Mouse (Mus musculus) heart, embryonic 16.5 days (tissue): Measurements from ENCODE around the gene Tbl3. TPM values are rescaled to one million over a fixed set of nuclear protein-coding genes. Genes with fewer than 3 reads are reported as not detected.

ENCODE experiments used
- ATAC-seq: fragments of 200-750 bp; cut with Nextera tagmentation; replicated peaks from 2 replicates; pipeline ENCODE4 v1.8.0; 2017; ENCODE audit warnings: moderate number of reproducible peaks; ENCODE audit not compliant: insufficient read depth, low FRiP score; ENCODE audit errors: extremely low read depth
- H3K27ac ChIP-seq: fragments of 300-500 bp; sonication (generic); 2 replicates; pipeline ENCODE4 v1.5.1; 2014; ENCODE audit warnings: mild to moderate bottlenecking, low read length, control low read depth, moderate library complexity
- H3K27me3 ChIP-seq: fragments of 300-500 bp; sonication (generic); 2 replicates; pipeline ENCODE4 v1.6.1; 2014; ENCODE audit warnings: low read length, mixed read lengths; ENCODE audit not compliant: control insufficient read depth, insufficient read depth
- H3K36me3 ChIP-seq: fragments of 300-500 bp; sonication (generic); 2 replicates; pipeline ENCODE4 v1.6.1; 2014; ENCODE audit not compliant: control insufficient read depth, insufficient read depth
- H3K4me1 ChIP-seq: fragments of 300-500 bp; sonication (generic); 2 replicates; pipeline ENCODE4 v1.6.1; 2014; ENCODE audit warnings: low read length, mixed read lengths; ENCODE audit not compliant: control insufficient read depth, insufficient read depth
- H3K4me2 ChIP-seq: fragments of 300-500 bp; sonication (generic); 2 replicates; pipeline ENCODE4 v1.6.1; 2014; ENCODE audit warnings: low read depth, mild to moderate bottlenecking, control low read depth, low read length
- H3K4me3 ChIP-seq: fragments of 300-500 bp; sonication (generic); 2 replicates; pipeline ENCODE4 v1.5.1; 2014; ENCODE audit warnings: mild to moderate bottlenecking, control low read depth, low read length
- H3K9ac ChIP-seq: fragments of 300-500 bp; sonication (generic); 2 replicates; pipeline ENCODE4 v1.6.1; 2014; ENCODE audit warnings: low read length, control low read depth
- H3K9me3 ChIP-seq: fragments of 300-500 bp; sonication (generic); replicated peaks from 2 replicates; pipeline ENCODE4 v1.6.1; 2016; ENCODE audit warnings: low read length; ENCODE audit not compliant: control insufficient read depth
- WGBS: fragments of 180-500 bp; shearing (Covaris S2); extraction: QIAGEN DNeasy Blood & Tissue Kit; methylation state at CpG from one replicate; pipeline ENCODE4 v1.1.7; 2014; 5-methylcytosine and 5-hydroxymethylcytosine counted together
- polyA plus RNA-seq: library from polyadenylated mRNA; unstranded; fragments of >200 nt; fragmentation: Nextera tagmentation; extraction: Ambion mirVana; gene quantifications from 2 replicates; pipeline ENCODE4 v1.2.1, GENCODE M21; 2015

Gene Tbl3
- polyA plus RNA-seq, 1 experiment from 2014 or later: 47.5 TPM

DNA sequence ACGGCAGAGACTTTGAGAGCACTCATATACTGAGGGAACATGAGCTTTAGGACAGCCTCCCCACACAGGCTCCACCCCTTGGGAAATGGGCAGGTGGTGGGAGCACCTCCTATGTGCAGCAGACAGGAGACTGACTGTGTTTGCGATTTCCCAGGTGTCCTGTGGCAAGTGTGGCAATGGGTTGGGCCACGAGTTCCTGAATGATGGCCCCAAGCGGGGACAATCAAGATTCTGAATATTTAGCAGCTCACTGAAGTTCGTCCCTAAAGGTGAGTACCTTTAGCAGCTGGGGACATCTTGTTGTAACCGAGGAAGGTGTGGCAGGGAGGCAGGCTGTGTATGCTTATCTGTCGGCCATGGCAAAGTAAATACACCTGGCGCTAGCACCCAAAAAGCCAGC is 32.5 kb upstream of the Tbl3 start:
- no peak overlapping the region for H3K27ac ChIP-seq
- 82% methylated on average over 8 of the region's 8 CpGs for WGBS
- ATAC-seq: no peak
- H3K27me3 ChIP-seq: no peaks in the 10 kb centered on the region
- H3K9me3 ChIP-seq: no peaks in the 10 kb centered on the region
- peaks cover 11% of the 10 kb centered on the region for H3K4me1 ChIP-seq
- H3K4me2 ChIP-seq: no peak overlapping the region
- H3K36me3 ChIP-seq: peaks cover 9% of the 10 kb centered on the region; the same call in 1 of the 2 replicates
- no peak overlapping the region for H3K4me3 ChIP-seq
- no peak overlapping the region for H3K9ac ChIP-seq

DNA sequence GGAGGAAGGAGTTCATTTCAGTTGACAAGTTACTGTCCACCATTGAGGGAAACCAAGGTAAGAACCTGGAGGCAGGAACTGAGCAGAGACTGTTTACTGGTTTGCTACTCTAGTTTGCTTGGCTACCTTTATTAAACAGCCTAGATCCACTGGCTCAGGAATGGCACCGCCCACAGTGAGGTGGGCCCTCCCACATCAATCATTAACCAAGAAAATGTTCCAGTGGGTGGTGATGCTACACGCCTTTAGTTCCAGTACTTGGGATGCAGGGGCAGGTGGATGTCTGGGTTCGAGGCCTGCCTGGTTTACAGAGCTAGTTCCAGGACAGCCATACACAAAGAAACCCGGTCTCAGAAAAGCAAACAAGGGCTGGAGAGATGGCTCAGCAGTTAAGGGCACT is 30.8 kb upstream of the Tbl3 start:
- Histone ChIP-seq H3K4me2 (no peak overlapping the region), H3K27ac (no peak overlapping the region), H3K4me3 (no peak overlapping the region), H3K9ac (no peak overlapping the region), H3K4me1 (peaks cover 11% of the 10 kb centered on the region), H3K9me3 (no peaks in the 10 kb centered on the region), H3K36me3 (peaks cover 9% of the 10 kb centered on the region; the same call in 1 of the 2 replicates), H3K27me3 (no peaks in the 10 kb centered on the region)
- ATAC-seq: no peak
- WGBS: 83% methylated on average over 4 of the region's 4 CpGs

DNA sequence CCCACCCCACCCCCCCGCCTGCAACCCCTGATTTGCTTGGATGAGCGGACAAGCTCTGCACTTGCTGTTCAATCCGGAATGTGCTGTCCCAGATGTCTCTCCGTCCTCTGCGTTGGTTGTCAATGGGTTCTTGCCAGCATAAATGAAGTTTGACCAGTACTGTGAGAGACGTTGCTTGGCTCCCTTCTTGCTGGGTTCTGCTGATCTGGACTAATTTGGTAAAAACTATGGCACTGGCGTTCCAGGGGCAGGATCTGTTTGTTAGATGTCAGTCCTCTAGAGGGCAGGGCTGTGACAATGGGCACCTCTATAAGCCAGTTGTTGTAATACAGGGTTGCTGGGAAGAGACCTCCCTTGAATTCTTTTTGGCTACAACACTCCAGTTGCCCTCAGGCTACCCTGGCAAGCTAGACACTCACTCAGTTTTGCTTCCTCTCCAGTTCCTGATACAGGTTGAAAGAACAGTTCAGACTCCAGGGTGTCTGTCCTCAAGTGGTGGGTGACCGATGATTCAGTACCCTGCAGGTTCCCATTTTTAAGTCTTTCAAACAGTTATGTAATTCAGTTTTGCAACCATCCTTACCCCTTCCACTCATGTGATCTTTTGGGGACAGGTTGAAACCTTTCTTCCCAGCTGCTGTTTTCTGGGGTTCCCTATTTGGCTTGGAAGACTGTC is 29.8 kb upstream of the Tbl3 start:
- Histone ChIP-seq H3K27me3 (no peaks in the 10 kb centered on the region), H3K4me1 (peaks cover 13% of the 10 kb centered on the region), H3K4me3 (peak overlapping the region; percentile 84), H3K9ac (peak overlapping the region; percentile 82), H3K4me2 (peak overlapping the region; percentile 98), H3K27ac (no peak overlapping the region), H3K36me3 (peaks cover 9% of the 10 kb centered on the region; the same call in 1 of the 2 replicates), H3K9me3 (no peaks in the 10 kb centered on the region)
- 20% methylated on average over 8 of the region's 8 CpGs for WGBS
- no peak for ATAC-seq

DNA sequence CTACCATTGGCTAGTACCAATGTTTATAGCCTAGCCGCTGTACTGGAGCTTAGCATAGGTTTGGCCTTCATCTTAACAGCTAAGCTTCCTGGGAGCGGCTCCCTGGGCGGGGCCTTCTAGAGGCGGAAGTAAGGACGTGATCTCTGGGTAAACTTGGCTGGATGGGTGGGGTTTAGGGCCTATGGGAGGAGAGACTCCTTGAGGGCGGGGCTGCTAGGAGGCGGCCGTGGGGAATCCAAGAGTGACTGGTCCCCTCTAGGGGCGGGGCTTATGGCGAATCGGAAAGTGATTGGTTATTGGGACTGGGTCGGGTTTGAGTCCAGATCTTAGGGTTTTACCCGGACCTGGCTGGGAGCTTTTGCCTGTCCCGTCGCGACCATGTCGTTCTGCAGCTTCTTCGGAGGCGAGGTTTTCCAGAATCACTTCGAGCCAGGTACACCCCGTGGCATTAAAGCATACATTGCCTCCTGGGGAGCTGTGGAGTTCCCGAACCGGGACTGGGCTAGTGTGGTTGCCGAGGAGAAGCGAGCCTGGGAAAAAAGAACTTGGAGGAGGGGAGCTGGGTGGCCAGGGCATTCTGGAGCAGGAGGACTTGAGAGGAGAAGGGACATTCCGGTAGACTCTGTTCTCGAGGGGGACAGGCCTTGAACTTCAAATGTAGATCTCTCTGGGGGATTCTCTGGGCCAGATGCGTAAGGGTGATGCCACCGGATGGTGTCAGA is 29.0 kb upstream of the Tbl3 start, which contains the start of gene Msrb1:
Gene Msrb1, plus strand, starts transcription at position 313 of the 722 bp plus-strand sequence.
- no peaks in the 10 kb centered on the region for H3K9me3 ChIP-seq
- peak within 1 kb of the TSS; percentile 82 for H3K9ac ChIP-seq
- H3K4me2 ChIP-seq: peak within 1 kb of the TSS; percentile 98
- peaks cover 19% of the 10 kb centered on the region for H3K4me1 ChIP-seq
- H3K27me3 ChIP-seq: no peaks in the 10 kb centered on the region
- H3K27ac ChIP-seq: peak within 1 kb of the TSS; percentile 80
- peaks cover 9% of the 10 kb centered on the region; the same call in 1 of the 2 replicates for H3K36me3 ChIP-seq
- peak within 1 kb of the TSS; percentile 84 for H3K4me3 ChIP-seq
- peak; percentile 95 for ATAC-seq
- WGBS: 2% methylated on average over 28 of the region's 29 CpGs

DNA sequence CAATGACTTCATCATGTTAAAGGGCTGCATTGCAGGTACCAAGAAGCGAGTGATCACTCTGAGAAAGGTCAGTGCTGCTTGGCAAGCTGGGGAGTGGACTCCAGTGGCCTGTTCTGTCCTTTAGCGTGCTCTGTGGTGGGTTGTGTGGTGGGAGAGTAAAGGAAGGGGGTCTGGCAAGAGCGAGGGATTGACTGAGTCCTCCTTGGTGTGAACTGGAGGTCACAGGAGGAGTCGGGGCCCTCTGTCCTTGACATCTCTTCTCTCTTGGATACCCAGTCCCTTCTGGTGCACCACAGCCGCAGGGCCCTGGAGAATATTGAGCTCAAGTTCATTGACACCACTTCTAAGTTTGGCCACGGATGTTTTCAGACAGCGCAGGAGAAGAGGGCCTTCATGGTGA is 28.0 kb upstream of the Tbl3 start:
- Histone ChIP-seq H3K27ac (peak overlapping the region; percentile 74), H3K4me3 (no peak overlapping the region), H3K27me3 (no peaks in the 10 kb centered on the region), H3K36me3 (peaks cover 7% of the 10 kb centered on the region; the same call in 1 of the 2 replicates), H3K9ac (no peak overlapping the region), H3K9me3 (no peaks in the 10 kb centered on the region), H3K4me2 (no peak overlapping the region), H3K4me1 (peaks cover 19% of the 10 kb centered on the region)
- 84% methylated on average over 7 of the region's 7 CpGs for WGBS
- no peak for ATAC-seq

DNA sequence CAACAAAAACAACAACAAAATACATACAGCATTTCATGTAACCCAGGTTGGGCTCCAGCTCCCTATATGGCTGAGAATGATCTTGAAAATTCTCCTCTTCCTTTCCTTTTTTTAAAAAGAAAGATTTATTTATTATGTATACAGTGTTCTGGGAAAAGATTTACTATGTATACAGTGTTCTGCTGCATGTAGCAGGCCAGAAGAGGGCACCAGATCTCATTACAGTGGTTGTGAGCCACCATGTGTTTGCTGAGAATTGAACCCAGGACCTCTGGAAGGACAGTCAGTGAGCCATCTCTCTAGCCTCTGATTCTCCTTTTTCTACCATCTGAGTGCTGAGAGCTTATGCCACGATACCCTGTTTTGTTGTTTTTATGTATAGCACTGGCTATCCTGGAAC is 27.1 kb upstream of the Tbl3 start:
- ATAC-seq: no peak
- Histone ChIP-seq H3K27me3 (no peaks in the 10 kb centered on the region), H3K9ac (no peak overlapping the region), H3K27ac (no peak overlapping the region), H3K9me3 (no peaks in the 10 kb centered on the region), H3K36me3 (no peaks in the 10 kb centered on the region), H3K4me3 (no peak overlapping the region), H3K4me1 (peaks cover 19% of the 10 kb centered on the region), H3K4me2 (no peak overlapping the region)
- WGBS: 86% methylated on average over 1 of the region's 1 CpGs

DNA sequence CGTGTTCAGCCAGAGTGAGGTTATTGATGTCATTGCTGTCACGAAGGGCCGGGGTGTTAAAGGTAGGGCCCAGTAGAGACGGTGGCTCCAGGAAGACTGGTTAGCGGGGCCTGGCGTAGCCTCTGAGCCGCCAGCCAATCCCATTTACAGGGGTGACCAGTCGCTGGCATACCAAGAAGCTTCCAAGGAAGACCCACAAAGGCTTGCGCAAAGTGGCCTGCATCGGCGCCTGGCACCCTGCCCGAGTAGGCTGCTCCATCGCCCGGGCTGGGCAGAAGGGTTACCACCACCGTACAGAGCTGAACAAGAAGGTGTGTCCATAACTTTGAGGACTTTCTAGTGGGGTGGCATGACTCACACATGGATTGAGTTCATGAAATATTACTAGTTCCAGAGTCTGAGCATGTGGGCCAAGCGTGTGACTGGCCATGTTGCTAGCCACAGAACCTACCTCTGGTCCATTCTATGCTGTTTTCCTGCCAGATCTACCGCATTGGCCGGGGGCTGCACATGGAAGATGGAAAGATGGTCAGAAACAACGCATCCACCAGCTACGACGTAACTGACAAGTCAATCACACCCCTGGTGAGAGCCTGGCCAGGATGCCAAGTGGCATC is 26.1 kb upstream of the Tbl3 start:
- 90% methylated on average over 21 of the region's 21 CpGs for WGBS
- no peak overlapping the region for H3K27ac ChIP-seq
- H3K4me1 ChIP-seq: peaks cover 22% of the 10 kb centered on the region
- no peaks in the 10 kb centered on the region for H3K27me3 ChIP-seq
- no peak for ATAC-seq
- no peak overlapping the region for H3K4me3 ChIP-seq
- H3K9me3 ChIP-seq: no peaks in the 10 kb centered on the region
- H3K9ac ChIP-seq: no peak overlapping the region
- no peaks in the 10 kb centered on the region for H3K36me3 ChIP-seq
- no peak overlapping the region for H3K4me2 ChIP-seq

DNA sequence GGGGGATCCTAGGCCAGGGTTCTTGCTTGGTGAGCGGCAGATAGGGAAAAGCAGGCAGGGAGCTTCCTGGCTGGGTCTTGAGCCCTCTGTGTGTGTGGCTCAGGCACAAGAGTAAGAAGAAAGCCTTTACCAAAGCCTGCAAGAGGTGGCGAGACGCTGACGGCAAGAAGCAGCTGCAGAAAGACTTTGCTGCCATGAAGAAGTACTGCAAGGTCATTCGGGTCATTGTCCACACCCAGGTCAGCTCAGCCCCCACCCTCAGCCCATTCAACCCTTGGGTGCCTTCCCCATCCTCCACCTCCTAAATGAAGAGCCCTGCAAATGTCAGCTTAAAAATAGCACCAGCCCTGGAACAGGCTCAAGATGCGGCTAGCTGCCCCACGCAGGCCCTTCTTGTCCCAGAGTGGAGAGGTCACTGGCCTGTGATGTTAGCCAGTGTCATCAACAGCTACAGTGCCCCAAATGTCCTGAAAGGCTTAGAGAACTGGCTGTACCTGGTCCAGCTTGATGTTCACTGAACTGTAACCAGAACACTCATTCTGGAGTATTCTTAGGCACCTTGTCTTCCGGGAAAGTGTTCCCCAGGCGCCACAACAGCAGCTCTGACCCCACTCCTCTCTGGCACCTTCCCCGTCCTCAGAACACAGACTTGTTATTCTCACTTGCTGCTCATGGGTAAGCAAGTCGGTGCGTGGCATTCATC is 24.9 kb upstream of the Tbl3 start:
- Histone ChIP-seq H3K27me3 (no peaks in the 10 kb centered on the region), H3K27ac (peak overlapping the region; percentile 79), H3K4me1 (peaks cover 21% of the 10 kb centered on the region), H3K4me2 (0 out of 2 replicates have a peak overlapping the region, but pooled peaks have one; percentile 9), H3K4me3 (no peak overlapping the region), H3K9ac (peak overlapping the region; percentile 52), H3K36me3 (no peaks in the 10 kb centered on the region), H3K9me3 (no peaks in the 10 kb centered on the region)
- 61% methylated on average over 12 of the region's 12 CpGs for WGBS
- ATAC-seq: no peak
